Mouse (Mus musculus) stomach, embryonic 14.5 days (tissue): ENCODE results near the gene D630039A03Rik. TPM values are rescaled to one million over a fixed set of nuclear protein-coding genes. Genes with fewer than 3 reads are reported as not detected.

ENCODE experiments used
- ATAC-seq: fragments of 200-750 bp; cut with Nextera tagmentation; 2 replicates; pipeline ENCODE4 v1.8.0; 2017; ENCODE audit warnings: low read depth, moderate TSS enrichment; ENCODE audit not compliant: insufficient number of reproducible peaks, insufficient read depth, low FRiP score
- H3K27ac ChIP-seq: fragments of 300-500 bp; sonication (generic); 2 replicates; pipeline ENCODE4 v1.5.1; 2014; ENCODE audit warnings: mild to moderate bottlenecking, low read length, moderate library complexity, mixed read lengths
- H3K27me3 ChIP-seq: fragments of 300-500 bp; sonication (generic); 2 replicates; pipeline ENCODE4 v1.6.1; 2014; ENCODE audit warnings: low read length, control low read depth, mixed read lengths; ENCODE audit not compliant: control insufficient read depth, insufficient read depth
- H3K36me3 ChIP-seq: fragments of 300-500 bp; sonication (generic); 2 replicates; pipeline ENCODE4 v1.6.1; 2014; ENCODE audit warnings: mild to moderate bottlenecking, control low read depth, low read length, moderate library complexity, mixed read lengths; ENCODE audit not compliant: control insufficient read depth, insufficient read depth
- H3K4me1 ChIP-seq: fragments of 300-500 bp; sonication (generic); 2 replicates; pipeline ENCODE4 v1.6.1; 2014; ENCODE audit warnings: low read length, control low read depth, mixed read lengths; ENCODE audit not compliant: control insufficient read depth, insufficient read depth
- H3K4me2 ChIP-seq: fragments of 300-500 bp; sonication (generic); replicated peaks from 2 replicates; pipeline ENCODE4 v1.6.1; 2014; ENCODE audit warnings: low read depth, low read length, control low read depth
- H3K4me3 ChIP-seq: fragments of 300-500 bp; sonication (generic); 2 replicates; pipeline ENCODE4 v1.5.1; 2014; ENCODE audit warnings: low read depth, low read length, control low read depth
- H3K9ac ChIP-seq: fragments of 300-500 bp; sonication (generic); replicated peaks from 2 replicates; pipeline ENCODE4 v1.6.1; 2014; ENCODE audit warnings: low read depth, mild to moderate bottlenecking, control low read depth, low read length, moderate library complexity, mixed read lengths
- H3K9me3 ChIP-seq: fragments of 300-500 bp; sonication (generic); 2 replicates; pipeline ENCODE4 v1.6.1; 2016; ENCODE audit warnings: low read depth, low read length, control low read depth; ENCODE audit not compliant: control insufficient read depth
- WGBS: fragments of 180-500 bp; shearing (Covaris S2); extraction: QIAGEN DNeasy Blood & Tissue Kit; methylation state at CpG from one replicate; pipeline ENCODE4 v1.1.7; 2014; 5-methylcytosine and 5-hydroxymethylcytosine counted together
- polyA plus RNA-seq: library from polyadenylated mRNA; unstranded; fragments of >200 nt; fragmentation: Nextera tagmentation; extraction: Ambion mirVana; gene quantifications from 2 replicates; pipeline ENCODE4 v1.2.1, GENCODE M21; 2014

The D630039A03Rik gene
- polyA plus RNA-seq, 1 experiment from 2014 or later: 9.9 TPM

- no peaks in the 10 kb centered on the region for H3K27me3 ChIP-seq
- H3K36me3 ChIP-seq: no peaks in the 10 kb centered on the region
- no peak overlapping the region for H3K4me3 ChIP-seq
- H3K9me3 ChIP-seq: no peaks in the 10 kb centered on the region
- H3K4me1 ChIP-seq: peaks cover 2% of the 10 kb centered on the region; the same call in 1 of the 2 replicates
- WGBS: 28% methylated on average over 2 of the region's 2 CpGs
- H3K9ac ChIP-seq: no peak overlapping the region
- no peak for ATAC-seq
- no peak overlapping the region for H3K4me2 ChIP-seq
- H3K27ac ChIP-seq: no peak overlapping the region
These were observed 9.4 kb downstream of the D630039A03Rik start for GRCm38 (mm10) chr4:57906708-57907107.

- Histone ChIP-seq H3K9ac (no peak overlapping the region), H3K4me3 (no peak overlapping the region), H3K27me3 (no peaks in the 10 kb centered on the region), H3K9me3 (no peaks in the 10 kb centered on the region), H3K4me1 (peaks cover 2% of the 10 kb centered on the region; the same call in 1 of the 2 replicates), H3K36me3 (no peaks in the 10 kb centered on the region), H3K4me2 (no peak overlapping the region), H3K27ac (no peak overlapping the region)
- peak; percentile 44; the same call in 1 of the 2 replicates for ATAC-seq
- 25% methylated on average over 9 of the region's 9 CpGs for WGBS
These were observed 11.5 kb downstream of the D630039A03Rik start for GRCm38 (mm10) chr4:57904638-57905037.

GRCm38 (mm10) chr4:57904211-57904610, 11.9 kb downstream of the D630039A03Rik start:
- Histone ChIP-seq H3K9ac (no peak overlapping the region), H3K4me3 (no peak overlapping the region), H3K36me3 (no peaks in the 10 kb centered on the region), H3K4me2 (no peak overlapping the region), H3K9me3 (no peaks in the 10 kb centered on the region), H3K27ac (no peak overlapping the region), H3K4me1 (peaks cover 2% of the 10 kb centered on the region; the same call in 1 of the 2 replicates), H3K27me3 (no peaks in the 10 kb centered on the region)
- ATAC-seq: peak; percentile 51; the same call in 1 of the 2 replicates
- 7% methylated on average over 5 of the region's 5 CpGs for WGBS

GRCm38 (mm10) chr4:57902619-57903018, 13.5 kb downstream of the D630039A03Rik start:
- 81% methylated on average over 5 of the region's 5 CpGs for WGBS
- H3K4me2 ChIP-seq: no peak overlapping the region
- no peak overlapping the region for H3K9ac ChIP-seq
- no peak overlapping the region for H3K4me3 ChIP-seq
- H3K27me3 ChIP-seq: no peaks in the 10 kb centered on the region
- no peak overlapping the region for H3K27ac ChIP-seq
- peaks cover 2% of the 10 kb centered on the region; the same call in 1 of the 2 replicates for H3K4me1 ChIP-seq
- no peaks in the 10 kb centered on the region for H3K36me3 ChIP-seq
- no peaks in the 10 kb centered on the region for H3K9me3 ChIP-seq
- ATAC-seq: no peak

- ATAC-seq: no peak
These were observed 14.9 kb downstream of the D630039A03Rik start for GRCm38 (mm10) chr4:57901210-57901609.

GRCm38 (mm10) chr4:57896631-57897030, 19.5 kb downstream of the D630039A03Rik start:
- H3K36me3 ChIP-seq: peaks cover 3% of the 10 kb centered on the region; the same call in 1 of the 2 replicates
- H3K9me3 ChIP-seq: no peaks in the 10 kb centered on the region
- no peak for ATAC-seq
- H3K4me3 ChIP-seq: no peak overlapping the region
- H3K9ac ChIP-seq: no peak overlapping the region
- peaks cover 14% of the 10 kb centered on the region; the same call in 1 of the 2 replicates for H3K4me1 ChIP-seq
- H3K27me3 ChIP-seq: no peaks in the 10 kb centered on the region
- no peak overlapping the region for H3K27ac ChIP-seq
- no peak overlapping the region for H3K4me2 ChIP-seq
- WGBS: 87% methylated on average over 3 of the region's 3 CpGs

More at GRCm38 (mm10) chr4:57901210-57901609, 14.9 kb downstream of the D630039A03Rik start:
- 11% methylated on average over 4 of the region's 4 CpGs for WGBS
- no peaks in the 10 kb centered on the region for H3K9me3 ChIP-seq
- H3K27me3 ChIP-seq: no peaks in the 10 kb centered on the region
- peaks cover 4% of the 10 kb centered on the region; the same call in 1 of the 2 replicates for H3K4me1 ChIP-seq
- no peaks in the 10 kb centered on the region; the same call in 1 of the 2 replicates for H3K36me3 ChIP-seq
- H3K27ac ChIP-seq: no peak overlapping the region
- H3K4me2 ChIP-seq: no peak overlapping the region
- no peak overlapping the region for H3K4me3 ChIP-seq
- no peak overlapping the region for H3K9ac ChIP-seq

- no peaks in the 10 kb centered on the region for H3K9me3 ChIP-seq
- no peak overlapping the region for H3K9ac ChIP-seq
- no peak overlapping the region for H3K4me3 ChIP-seq
- H3K27me3 ChIP-seq: no peaks in the 10 kb centered on the region
- no peak overlapping the region for H3K4me2 ChIP-seq
- ATAC-seq: peak; percentile 53; the same call in 1 of the 2 replicates
- peaks cover 14% of the 10 kb centered on the region; the same call in 1 of the 2 replicates for H3K4me1 ChIP-seq
- H3K36me3 ChIP-seq: peaks cover 3% of the 10 kb centered on the region; the same call in 1 of the 2 replicates
- WGBS: 36% methylated on average over 6 of the region's 6 CpGs
- peak overlapping the region; percentile 66; the same call in 1 of the 2 replicates for H3K27ac ChIP-seq
These were observed 20.2 kb downstream of the D630039A03Rik start for GRCm38 (mm10) chr4:57895902-57896301.

GRCm38 (mm10) chr4:57895140-57895539, 21.0 kb downstream of the D630039A03Rik start:
- no peaks in the 10 kb centered on the region for H3K27me3 ChIP-seq
- no peak overlapping the region for H3K9ac ChIP-seq
- H3K4me2 ChIP-seq: no peak overlapping the region
- no peak overlapping the region for H3K4me3 ChIP-seq
- H3K36me3 ChIP-seq: peaks cover 3% of the 10 kb centered on the region; the same call in 1 of the 2 replicates
- no peak for ATAC-seq
- peak overlapping the region; percentile 66 for H3K27ac ChIP-seq
- peaks cover 14% of the 10 kb centered on the region; the same call in 1 of the 2 replicates for H3K4me1 ChIP-seq
- no peaks in the 10 kb centered on the region for H3K9me3 ChIP-seq
- 46% methylated on average over 5 of the region's 5 CpGs for WGBS
